8 mouse cellular contexts compared by ENCODE assay signal in the genomic region with DNA sequence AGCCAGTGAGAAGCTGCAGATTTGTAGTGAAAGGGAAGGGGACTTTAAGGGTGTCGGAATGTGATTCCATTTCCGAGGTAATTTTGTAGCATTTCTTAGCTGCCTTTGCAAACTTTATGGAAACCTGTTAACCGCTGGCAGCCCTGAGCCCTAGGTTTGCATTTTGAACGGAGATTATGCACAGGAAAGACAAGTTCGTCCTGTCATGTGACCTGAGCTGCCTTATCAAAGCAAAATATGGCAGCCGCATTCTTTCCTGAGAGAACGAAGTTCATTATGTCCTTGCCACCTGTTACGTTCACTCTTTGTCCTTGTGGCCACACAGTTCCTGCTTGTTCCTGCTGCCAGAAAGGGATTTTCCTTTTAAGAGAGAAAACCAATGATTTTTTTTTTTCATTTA.
DNase-seq lines count a peak whose midpoint lies in the region; ATAC-seq and TF ChIP-seq lines count a peak whose summit lies in the region.

No protein-coding gene starts in this region.

- DNase-seq in layer of hippocampus, postnatal 10 days (ENCODE audit: low spot score in 2 of 2), result peak; percentile 33 to 41
- DNase-seq in layer of hippocampus, postnatal 25 days (ENCODE audit: extremely low spot score in 1 of 2, low spot score in 1 of 2), result no peak
- peak; percentile 83 for DNase-seq in forebrain, embryonic 14.5 days (ENCODE audit: low spot score)
- peak; percentile 40 for DNase-seq in thymus, adult 2 months
- no peak for DNase-seq in left cerebral cortex, adult 18-20 months (ENCODE audit: low spot score in 2 of 2)

- TF ChIP-seq CTCF in thymus, adult 2 months (IDR thresholded peaks at IDR 0.05; ENCODE audit: borderline replicate concordance, control insufficient read depth, extremely low read depth, insufficient read depth, low read length, poor library complexity), result no peak

- no peaks in the 10 kb centered on the region for H3K27me3 ChIP-seq in forebrain, embryonic 14.5 days (replicated peaks; ENCODE audit: control insufficient read depth, insufficient read depth, low read length)
- H3K27me3 ChIP-seq in hindbrain, embryonic 12.5 days, result no peaks in the 10 kb centered on the region
- H3K27me3 ChIP-seq in limb, embryonic 13.5 days, result no peaks in the 10 kb centered on the region
- H3K27me3 ChIP-seq in midbrain, embryonic 12.5 days, result no peaks in the 10 kb centered on the region
- no peaks in the 10 kb centered on the region for H3K27me3 ChIP-seq in thymus, adult 2 months (ENCODE audit: control insufficient read depth, insufficient read depth, low read length)

- ATAC-seq in forebrain, embryonic 14.5 days, result peak; percentile 32
- ATAC-seq in hindbrain, embryonic 12.5 days (ENCODE audit: low FRiP score), result 0 out of 2 replicates have a peak, but pooled peaks have one; percentile 19
- ATAC-seq in limb, embryonic 13.5 days (ENCODE audit: low FRiP score, low read depth), result peak; percentile 41; the same call in 1 of the 2 replicates
- no peak for ATAC-seq in midbrain, embryonic 12.5 days (ENCODE audit: low FRiP score, low read depth)

- peak overlapping the region; percentile 54 for H3K4me2 ChIP-seq in forebrain, embryonic 14.5 days (ENCODE audit: low read length)
- H3K4me2 ChIP-seq in hindbrain, embryonic 12.5 days (replicated peaks), result peak overlapping the region; percentile 55
- H3K4me2 ChIP-seq in limb, embryonic 13.5 days (replicated peaks), result peak overlapping the region; percentile 69
- peak overlapping the region; percentile 62 for H3K4me2 ChIP-seq in midbrain, embryonic 12.5 days (replicated peaks)

- peak overlapping the region; percentile 76 for H3K9ac ChIP-seq in forebrain, embryonic 14.5 days (ENCODE audit: low read length)
- H3K9ac ChIP-seq in hindbrain, embryonic 12.5 days, result peak overlapping the region; percentile 71
- H3K9ac ChIP-seq in limb, embryonic 13.5 days, result peak overlapping the region; percentile 85
- peak overlapping the region; percentile 76 for H3K9ac ChIP-seq in midbrain, embryonic 12.5 days (replicated peaks)

- peaks cover 20% of the 10 kb centered on the region; the same call in 1 of the 2 replicates for H3K4me1 ChIP-seq in forebrain, embryonic 14.5 days (ENCODE audit: control insufficient read depth, insufficient read depth, low read length)
- peaks cover 18% of the 10 kb centered on the region for H3K4me1 ChIP-seq in hindbrain, embryonic 12.5 days
- peaks cover 14% of the 10 kb centered on the region; the same call in 1 of the 2 replicates for H3K4me1 ChIP-seq in limb, embryonic 13.5 days
- peaks cover 27% of the 10 kb centered on the region for H3K4me1 ChIP-seq in midbrain, embryonic 12.5 days
- no peaks in the 10 kb centered on the region; the same call in 1 of the 2 replicates for H3K4me1 ChIP-seq in thymus, adult 2 months (replicated peaks; ENCODE audit: control insufficient read depth, insufficient read depth, low read length)

- 4% methylated on average over 8 of the region's 8 CpGs for WGBS in forebrain, embryonic 14.5 days
- 10% methylated on average over 8 of the region's 8 CpGs for WGBS in hindbrain, embryonic 12.5 days
- 5% methylated on average over 8 of the region's 8 CpGs for WGBS in limb, embryonic 13.5 days
- 5% methylated on average over 8 of the region's 8 CpGs for WGBS in midbrain, embryonic 12.5 days
- 15% methylated on average over 8 of the region's 8 CpGs for WGBS in thymus, adult 2 months

- TF ChIP-seq POLR2A in thymus, adult 2 months (IDR thresholded peaks at IDR 0.05; ENCODE audit: control insufficient read depth, extremely low read depth, insufficient read depth, low read length, poor library complexity), result no peak

- H3K4me3 ChIP-seq in forebrain, embryonic 14.5 days (ENCODE audit: low read depth, low read length), result peak overlapping the region; percentile 41
- peak overlapping the region; percentile 49 for H3K4me3 ChIP-seq in hindbrain, embryonic 12.5 days
- peak overlapping the region; percentile 54 for H3K4me3 ChIP-seq in limb, embryonic 13.5 days
- peak overlapping the region; percentile 60 for H3K4me3 ChIP-seq in midbrain, embryonic 12.5 days
- H3K4me3 ChIP-seq in thymus, adult 2 months (ENCODE audit: control insufficient read depth, insufficient read depth, low read length), result no peak overlapping the region

- H3K9me3 ChIP-seq in forebrain, embryonic 14.5 days (replicated peaks; ENCODE audit: control insufficient read depth, low read length), result no peaks in the 10 kb centered on the region
- H3K9me3 ChIP-seq in hindbrain, embryonic 12.5 days (replicated peaks), result no peaks in the 10 kb centered on the region
- no peaks in the 10 kb centered on the region for H3K9me3 ChIP-seq in limb, embryonic 13.5 days
- H3K9me3 ChIP-seq in midbrain, embryonic 12.5 days, result no peaks in the 10 kb centered on the region

- peaks cover 3% of the 10 kb centered on the region; the same call in 1 of the 2 replicates for H3K36me3 ChIP-seq in forebrain, embryonic 14.5 days (ENCODE audit: control insufficient read depth, insufficient read depth, low read length)
- H3K36me3 ChIP-seq in hindbrain, embryonic 12.5 days, result no peaks in the 10 kb centered on the region
- no peaks in the 10 kb centered on the region; the same call in 1 of the 2 replicates for H3K36me3 ChIP-seq in limb, embryonic 13.5 days
- peaks cover 7% of the 10 kb centered on the region for H3K36me3 ChIP-seq in midbrain, embryonic 12.5 days
- no peaks in the 10 kb centered on the region for H3K36me3 ChIP-seq in thymus, adult 2 months (ENCODE audit: control insufficient read depth, insufficient read depth, low read length)

- peak overlapping the region; percentile 94 for H3K27ac ChIP-seq in forebrain, embryonic 14.5 days (ENCODE audit: low read depth, low read length)
- peak overlapping the region; percentile 49 for H3K27ac ChIP-seq in hindbrain, embryonic 12.5 days
- H3K27ac ChIP-seq in limb, embryonic 13.5 days, result peak overlapping the region; percentile 96; the same call in 1 of the 2 replicates
- H3K27ac ChIP-seq in midbrain, embryonic 12.5 days (replicated peaks), result peak overlapping the region; percentile 96
- no peak overlapping the region for H3K27ac ChIP-seq in thymus, adult 2 months (ENCODE audit: control insufficient read depth, insufficient read depth, low read length)

Comparison
In these comparisons a context has a peak if more than half of its experiments do, and no peak if none do; other contexts are left out.
1. DNase-seq: peak in layer of hippocampus, postnatal 10 days (2 of 2), forebrain, embryonic 14.5 days (single experiment) and thymus, adult 2 months (single experiment); none in layer of hippocampus, postnatal 25 days (0 of 2) and left cerebral cortex, adult 18-20 months (0 of 2).
2. Peak in every context shown above with its lines, with median percentiles within 50 percentile points of each other: H3K4me2 ChIP-seq and H3K9ac ChIP-seq.